Mouse (Mus musculus) gastrocnemius, postnatal 25 days (tissue): ENCODE results near the gene Zfp385a. TPM values are rescaled to one million over a fixed set of nuclear protein-coding genes. Genes with fewer than 3 reads are reported as not detected.

ENCODE experiments used
- DNase-seq: peaks from one replicate; pipeline ENCODE4 v3.0.0; 2022
- long read RNA-seq, 2 experiments: library from polyadenylated mRNA; stranded (forward); transcript quantifications; one replicate each; pipeline ENCODE4 v2.0.0; 2021
- total RNA-seq, 2 experiments: library from RNA; stranded (reverse); gene quantifications; 1 replicate in 1 of 2; 2 replicates in 1 of 2; pipeline ENCODE4 v1.2.3; 2021

Gene Zfp385a
- 10 to 100 TPM; 17.0 to 77.5 TPM for total RNA-seq
- long read RNA-seq, experiment 1, partial matches to known transcripts, result 1 of 11 reads
- long read RNA-seq, experiment 1, other reads (novel, unspliced or antisense), result 7 of 11 reads
- long read RNA-seq, experiment 2, transcript Zfp385a-202 (8 exons, 2,348 nt), result major isoform, 10 of 25 reads
- long read RNA-seq, experiment 2, partial matches to known transcripts, result 2 of 25 reads
- long read RNA-seq, experiment 2, other reads (novel, unspliced or antisense), result 12 of 25 reads

- peak; percentile 54 for DNase-seq
These were observed at the start of gene Zfp385a for GRCm38 (mm10) chr15:103339961-103340337. Gene Zfp385a (minus strand): TSS chr15:103340093.

- DNase-seq, result no peak
These were observed 48.8 kb upstream of the Zfp385a start for GRCm38 (mm10) chr15:103388556-103389145.

DNA sequence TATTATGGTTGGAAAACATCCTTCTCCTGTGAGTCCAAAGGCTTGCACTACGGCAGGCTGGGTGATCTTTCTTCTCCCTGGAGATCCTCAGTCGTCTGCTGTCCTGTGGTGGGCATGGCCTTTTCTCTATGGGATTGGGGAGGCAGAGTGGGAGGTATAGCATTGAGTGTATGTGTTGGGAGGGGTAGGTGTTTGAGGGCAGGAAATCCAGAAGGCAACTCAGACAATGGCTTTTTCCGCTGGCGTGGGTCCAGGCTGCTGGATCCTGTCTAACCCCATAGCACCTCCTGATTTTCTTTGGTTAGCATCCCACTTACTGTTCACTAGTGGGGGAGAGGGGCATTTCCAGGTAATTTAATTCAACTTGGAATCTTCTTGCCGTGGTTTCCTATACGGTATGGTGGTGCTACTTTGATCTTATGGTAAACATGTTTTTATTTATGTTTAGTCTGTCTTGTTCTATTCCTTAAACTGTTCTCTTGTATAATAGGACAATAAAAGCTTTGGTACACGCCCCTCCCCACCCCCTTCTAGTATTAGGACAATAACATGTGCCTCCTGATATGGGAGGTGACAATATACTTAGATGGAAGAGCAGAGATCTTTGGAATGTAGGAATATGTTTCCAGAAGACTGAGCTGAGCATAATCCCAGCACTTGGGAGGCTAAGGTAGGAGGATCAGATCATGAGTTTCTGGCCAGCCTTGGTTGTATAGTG, 44.0 kb upstream of the Zfp385a start:
- peak; percentile 44 for DNase-seq

- peak; percentile 47 for DNase-seq
These were observed 43.0 kb upstream of the Zfp385a start for GRCm38 (mm10) chr15:103382795-103383406.

DNA sequence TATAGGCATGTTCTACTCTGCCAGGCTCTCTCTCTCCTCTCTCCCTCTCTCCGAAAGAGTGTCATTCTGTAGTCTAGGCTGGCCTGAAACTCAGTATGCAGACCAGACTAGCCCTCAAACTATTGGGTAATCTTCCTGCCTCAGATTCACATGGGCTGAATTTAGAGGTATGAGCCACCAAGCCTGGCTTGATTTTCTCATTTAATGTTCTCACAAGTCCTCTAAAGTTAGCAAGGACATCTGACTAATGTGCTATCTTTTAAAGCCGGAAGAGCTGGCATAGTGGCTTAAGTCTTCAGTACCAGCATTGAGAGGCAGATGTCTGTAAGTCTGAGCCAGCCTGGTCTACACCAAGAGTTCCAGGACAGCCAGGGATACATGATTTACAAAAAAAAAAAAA, 42.2 kb upstream of the Zfp385a start:
- DNase-seq, result no peak

DNA sequence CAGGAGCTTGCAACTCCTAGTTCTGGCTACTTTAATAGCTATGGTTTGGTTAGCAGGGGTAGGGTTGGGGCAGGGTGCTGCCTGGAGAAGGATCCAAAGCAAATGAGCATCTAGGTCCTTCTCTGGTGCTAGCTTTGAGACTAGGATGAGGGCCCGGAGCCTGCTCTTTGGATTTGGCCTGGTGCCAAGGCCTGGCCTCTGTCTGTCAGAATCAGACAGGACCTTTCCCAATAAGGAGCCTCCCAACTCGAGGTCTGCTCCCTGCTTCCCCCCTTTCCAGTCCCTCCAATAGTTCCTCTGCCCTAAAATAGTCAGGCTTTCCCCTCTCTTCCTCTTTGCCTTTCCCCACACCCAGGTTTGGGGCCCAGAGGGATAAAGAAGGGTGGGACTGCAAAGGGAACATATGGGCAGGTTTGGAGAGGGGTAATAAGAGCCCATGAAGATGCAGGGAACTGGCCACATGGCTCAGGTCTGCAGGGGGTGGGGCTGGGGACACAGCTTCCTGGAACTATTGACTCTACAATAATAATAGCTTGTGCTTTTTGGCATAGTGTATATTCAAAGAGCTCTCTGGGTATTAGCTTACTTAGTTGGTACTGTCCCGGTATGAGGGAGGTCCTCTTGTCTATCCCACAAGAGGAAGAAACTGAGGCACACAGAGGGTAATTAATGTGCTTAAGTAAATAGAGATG, 38.9 kb upstream of the Zfp385a start:
- no peak for DNase-seq

GRCm38 (mm10) chr15:103377752-103378664, 38.1 kb upstream of the Zfp385a start:
- DNase-seq, result peak; percentile 19

DNA sequence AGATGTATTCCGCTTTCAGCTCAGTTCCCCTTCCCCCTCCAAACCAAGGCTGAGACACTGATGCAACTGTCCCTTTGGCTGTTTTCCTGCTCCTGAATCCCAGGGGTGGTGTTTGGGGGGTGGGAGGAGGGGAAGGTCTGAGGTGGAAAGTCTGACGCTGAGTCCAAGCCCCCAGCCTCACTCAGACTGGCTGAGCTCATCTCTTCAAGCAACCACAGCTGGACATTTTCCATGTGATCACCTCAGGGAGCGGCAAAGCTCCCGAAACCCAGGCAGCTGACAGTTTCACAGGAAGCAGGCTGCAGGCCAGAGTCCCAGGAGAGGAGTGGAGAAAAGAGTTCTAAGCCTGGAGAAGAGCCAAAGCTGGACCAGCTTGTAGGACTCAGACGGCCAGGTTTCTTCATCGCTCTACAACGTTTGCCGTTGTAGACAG, 37.0 kb upstream of the Zfp385a start:
- DNase-seq, result peak; percentile 42

- no peak for DNase-seq
These were observed 35.4 kb upstream of the Zfp385a start for GRCm38 (mm10) chr15:103375112-103375800.

GRCm38 (mm10) chr15:103372461-103372860, 32.6 kb upstream of the Zfp385a start:
- no peak for DNase-seq

DNA sequence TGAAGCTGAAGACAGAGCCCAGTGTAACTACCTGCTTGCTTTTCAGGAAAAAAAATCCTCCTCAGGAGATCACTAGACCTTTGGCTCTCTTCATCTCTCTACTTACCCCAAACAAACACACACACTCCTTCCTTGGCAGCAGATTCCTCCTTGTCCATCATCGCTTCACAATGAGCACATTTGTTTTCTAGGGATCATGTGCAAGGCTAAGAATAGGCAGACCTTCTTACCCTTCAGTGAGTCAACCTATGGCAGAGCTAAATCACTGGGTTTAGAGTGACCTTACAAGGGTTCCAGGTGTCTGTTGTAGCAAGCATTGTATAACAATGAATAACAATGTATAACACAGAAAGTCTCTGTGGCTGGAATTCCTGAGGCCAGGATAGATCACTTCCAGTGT, 31.8 kb upstream of the Zfp385a start:
- no peak for DNase-seq

DNA sequence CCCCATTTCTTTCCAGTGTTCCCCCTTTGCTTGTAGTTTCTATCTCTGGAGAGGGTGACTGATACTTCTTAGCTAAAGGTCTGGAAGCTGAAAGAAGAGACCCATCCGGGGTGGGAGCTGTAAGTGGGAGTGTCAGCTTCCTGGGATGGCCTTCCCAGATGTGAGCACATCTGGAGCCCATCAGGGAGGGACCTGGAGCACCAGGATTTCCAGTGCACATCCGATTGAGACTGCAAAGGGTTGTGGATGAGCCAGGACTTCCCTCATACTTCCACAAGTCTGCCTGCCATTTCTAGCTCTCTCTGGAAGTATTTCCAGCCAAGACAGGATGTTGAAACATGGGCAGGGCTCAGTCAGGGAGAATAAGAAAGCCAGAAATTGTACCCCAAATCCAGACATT, 31.3 kb upstream of the Zfp385a start:
- DNase-seq, result peak; percentile 66

DNA sequence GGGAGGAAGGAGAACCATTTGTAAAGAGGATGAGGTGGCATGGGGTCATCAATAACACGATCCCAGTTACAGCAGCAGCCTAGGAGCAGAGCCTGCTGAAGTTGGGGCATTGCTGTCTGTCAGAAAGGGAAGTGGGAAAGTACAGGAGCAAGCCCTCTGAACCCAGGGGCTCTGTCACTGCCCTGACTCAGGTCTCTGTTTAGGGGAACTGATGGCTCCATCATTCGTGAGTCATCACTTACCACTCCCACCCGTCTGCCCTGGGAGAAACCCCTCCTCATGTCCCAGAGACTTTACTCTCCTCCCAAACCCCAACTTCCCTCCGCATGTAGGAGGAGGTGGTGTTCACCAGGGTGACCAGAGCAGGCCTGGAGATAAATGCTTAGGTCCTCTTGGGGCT, 30.6 kb upstream of the Zfp385a start:
- DNase-seq, result no peak

GRCm38 (mm10) chr15:103369123-103369522, 29.2 kb upstream of the Zfp385a start:
- no peak for DNase-seq

DNA sequence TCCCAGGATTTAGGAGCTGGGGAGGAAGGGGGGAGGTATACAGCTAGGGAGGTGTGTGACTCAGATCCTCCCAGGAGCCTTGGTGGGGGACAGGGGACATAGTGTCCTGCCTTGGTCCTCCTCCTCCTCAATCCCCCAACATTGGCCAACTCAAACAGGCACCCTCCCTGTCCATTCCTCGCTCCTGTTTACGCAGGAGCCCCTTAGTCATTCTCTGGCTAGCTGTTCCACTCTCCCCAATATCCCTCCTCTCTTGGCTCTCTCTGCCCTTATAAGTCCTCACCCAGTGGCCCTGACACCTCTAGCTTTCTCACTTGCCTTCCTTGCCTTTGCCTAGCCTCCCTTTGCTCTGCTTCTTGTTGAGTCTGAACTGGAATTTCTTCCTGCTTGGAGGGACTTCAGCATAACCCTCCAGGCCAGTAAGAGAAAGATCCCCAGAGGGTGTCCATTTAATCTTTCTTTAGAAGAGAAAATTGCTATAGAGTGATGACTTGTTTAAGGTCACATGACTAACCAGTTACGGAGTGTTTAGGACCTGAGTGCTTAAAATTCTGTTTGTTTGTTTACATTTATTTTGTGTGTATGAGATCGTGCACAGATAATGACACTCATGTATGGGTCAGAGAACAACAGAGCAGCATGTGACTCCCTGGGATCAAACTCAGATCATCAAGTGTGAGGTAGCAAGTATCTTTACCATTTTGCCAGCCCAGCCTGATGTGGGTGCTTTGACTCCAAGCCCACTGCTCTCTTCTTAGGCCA, 28.5 kb upstream of the Zfp385a start:
- peak; percentile 57 for DNase-seq

DNA sequence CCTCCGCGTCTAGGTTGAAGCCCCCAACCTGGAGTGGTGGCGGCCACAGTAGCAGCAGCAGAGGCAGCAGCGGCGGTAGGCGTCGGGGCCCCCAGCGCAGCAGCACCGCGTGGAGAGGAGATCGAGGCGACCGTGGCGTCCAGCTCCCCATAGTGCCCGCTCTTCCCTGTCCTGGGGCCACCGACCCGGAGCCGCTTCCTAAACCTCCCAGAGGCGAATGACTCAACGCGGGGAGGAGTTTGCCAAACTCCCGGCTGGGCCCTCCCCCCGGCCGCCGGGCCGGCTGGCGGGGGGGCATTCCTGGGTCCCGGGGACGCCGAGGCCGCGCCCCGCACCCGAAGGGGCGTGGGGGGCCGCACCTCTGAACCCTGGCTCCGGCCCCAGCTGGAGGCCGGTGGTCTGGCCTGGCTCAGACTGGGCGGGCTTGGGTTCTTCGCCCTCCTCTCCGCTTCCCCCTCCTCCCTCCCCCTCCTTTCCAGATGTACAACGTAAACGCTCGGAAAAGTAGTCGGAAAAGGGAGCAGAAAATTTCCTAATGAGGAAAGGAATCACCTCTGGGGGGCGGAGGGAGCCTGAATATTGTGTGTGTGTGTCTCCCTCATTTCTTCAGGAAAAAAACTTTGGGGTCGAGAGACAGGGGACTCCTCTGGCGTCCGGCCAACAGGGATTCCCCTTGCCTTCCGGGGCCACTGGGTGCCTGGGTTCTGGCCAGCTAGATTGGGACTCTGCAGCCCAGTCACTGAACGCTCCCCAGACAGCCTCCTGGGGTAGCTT, 26.7 kb upstream of the Zfp385a start, which contains the start of gene Itga5:
TSS of gene Itga5 (minus strand) at position 388 of the 774 bp plus-strand sequence.
- DNase-seq, result peak; percentile 84

DNA sequence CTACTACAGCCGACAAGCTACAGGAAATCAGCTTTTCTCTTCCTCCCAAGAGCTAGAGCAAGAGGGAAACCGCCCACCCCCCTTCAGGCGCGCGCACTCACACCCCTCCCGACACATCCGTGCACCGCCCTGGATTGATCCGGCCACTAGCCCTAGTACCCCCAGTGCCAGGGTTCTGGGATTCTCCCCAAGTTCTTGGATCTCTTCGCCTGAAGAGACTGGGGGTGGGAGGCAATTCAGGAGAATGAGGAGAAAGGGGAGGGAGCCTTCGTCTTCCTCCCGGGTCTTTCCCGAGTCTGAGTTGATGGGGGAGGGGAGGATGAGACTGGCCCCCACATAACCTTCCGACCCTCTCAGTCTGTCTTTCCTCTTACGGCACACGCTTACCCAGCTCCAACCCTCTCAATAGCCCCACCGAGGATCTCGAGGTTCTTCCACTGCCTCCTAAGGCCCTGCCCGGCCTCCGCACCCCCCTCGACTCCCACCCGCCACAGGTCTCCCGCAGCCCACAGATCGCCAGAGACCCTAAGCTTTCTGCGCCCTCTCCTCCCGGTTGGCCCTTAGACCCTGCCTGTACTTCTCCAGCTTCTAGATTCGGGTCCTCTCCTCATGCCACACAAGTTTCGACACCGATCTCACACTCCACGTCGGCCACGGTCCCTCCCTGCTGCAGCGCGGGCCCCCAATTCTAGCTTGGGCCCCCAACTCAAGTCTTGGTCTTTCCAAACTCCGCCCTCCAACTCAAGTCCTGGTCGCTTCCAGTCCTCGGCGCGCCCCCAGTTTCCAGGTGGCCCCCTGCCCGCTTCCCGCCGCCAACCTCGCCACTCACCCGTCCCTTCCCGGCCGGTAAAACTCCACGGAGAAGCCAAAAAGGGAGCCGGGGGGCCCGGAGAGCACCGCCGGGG, 25.8 kb upstream of the Zfp385a start:
- DNase-seq, result peak; percentile 44

DNA sequence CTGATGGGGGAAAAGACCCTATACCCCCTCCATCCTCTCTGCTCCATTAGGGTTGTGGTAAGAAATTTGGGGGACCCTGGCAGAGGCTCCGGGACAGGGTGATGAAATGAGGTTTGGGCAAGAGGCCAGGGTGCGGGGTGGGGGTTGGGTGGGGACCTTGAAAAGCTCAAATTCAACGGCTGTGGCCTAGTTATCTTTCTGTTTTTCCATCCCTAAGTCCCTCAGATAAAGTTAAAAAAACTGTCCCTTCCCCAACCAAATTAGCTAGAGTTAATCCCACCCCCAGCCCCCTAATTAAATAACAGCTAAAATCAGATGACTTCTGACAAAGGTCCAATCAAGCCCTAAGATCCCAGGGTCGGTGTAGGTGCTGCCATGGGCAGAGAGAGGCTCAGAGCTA, 24.9 kb upstream of the Zfp385a start:
- no peak for DNase-seq
